Mouse (Mus musculus) hindbrain, postnatal 0 days (tissue): ENCODE results near the gene Hapln2. TPM values are rescaled to one million over a fixed set of nuclear protein-coding genes. Genes with fewer than 3 reads are reported as not detected.

Source experiments
- ATAC-seq: fragments of 200-750 bp; cut with Nextera tagmentation; 2 replicates; pipeline ENCODE4 v1.8.0; 2017; ENCODE audit warnings: mild to moderate bottlenecking, moderate TSS enrichment, moderate library complexity
- DNase-seq: peaks from one replicate; pipeline ENCODE4 v3.0.0-alpha.2; 2015; ENCODE audit warnings: low spot score
- H3K27ac ChIP-seq: fragments of 300-500 bp; sonication (generic); 2 replicates; pipeline ENCODE4 v1.5.1; 2014; ENCODE audit warnings: mild to moderate bottlenecking
- H3K27me3 ChIP-seq: fragments of 300-500 bp; sonication (generic); 2 replicates; pipeline ENCODE4 v1.6.1; 2014; ENCODE audit warnings: low read length, mixed read lengths; ENCODE audit not compliant: insufficient read depth
- H3K36me3 ChIP-seq: fragments of 300-500 bp; sonication (generic); 2 replicates; pipeline ENCODE4 v1.6.1; 2014; ENCODE audit warnings: low read length, mixed read lengths; ENCODE audit not compliant: insufficient read depth
- H3K4me1 ChIP-seq: fragments of 300-500 bp; sonication (generic); 2 replicates; pipeline ENCODE4 v1.6.1; 2014; ENCODE audit warnings: antibody characterized with exemption, low read length, mixed read lengths; ENCODE audit not compliant: insufficient read depth
- H3K4me2 ChIP-seq: fragments of 300-500 bp; sonication (generic); 2 replicates; pipeline ENCODE4 v1.6.1; 2014; ENCODE audit warnings: low read depth, mild to moderate bottlenecking, low read length, moderate library complexity, mixed read lengths
- H3K4me3 ChIP-seq: fragments of 300-500 bp; sonication (generic); 2 replicates; pipeline ENCODE4 v1.5.1; 2014; ENCODE audit warnings: low read length
- H3K9ac ChIP-seq: fragments of 300-500 bp; sonication (generic); replicated peaks from 2 replicates; pipeline ENCODE4 v1.6.1; 2014; ENCODE audit warnings: mild to moderate bottlenecking, low read length, moderate library complexity, mixed read lengths
- H3K9me3 ChIP-seq: fragments of 300-500 bp; sonication (generic); 2 replicates; pipeline ENCODE4 v1.6.1; 2016; ENCODE audit warnings: low read length, mixed read lengths
- CTCF ChIP-seq: IDR thresholded peaks from 2 replicates; pipeline ENCODE4 v1.5.1; 2016; ENCODE audit warnings: antibody characterized with exemption, control low read depth, low read depth
- WGBS: fragments of 180-500 bp; shearing (Covaris S2); extraction: QIAGEN DNeasy Blood & Tissue Kit; methylation state at CpG from one replicate; pipeline ENCODE4 v1.1.7; 2014; 5-methylcytosine and 5-hydroxymethylcytosine counted together
- polyA plus RNA-seq: library from polyadenylated mRNA; unstranded; fragments of >200 nt; fragmentation: Nextera tagmentation; extraction: Ambion mirVana; gene quantifications from 2 replicates; pipeline ENCODE4 v1.2.1, GENCODE M21; 2015
- total RNA-seq: library from RNA; depleted of rRNA; stranded (reverse); fragments of >200 nt; gene quantifications from 2 replicates; pipeline ENCODE4 v1.2.3, GENCODE M21; 2014

Gene Hapln2
- total and polyA plus RNA-seq, 2 experiments from 2014 or later, result 0.47 to 1.5 TPM

DNA sequence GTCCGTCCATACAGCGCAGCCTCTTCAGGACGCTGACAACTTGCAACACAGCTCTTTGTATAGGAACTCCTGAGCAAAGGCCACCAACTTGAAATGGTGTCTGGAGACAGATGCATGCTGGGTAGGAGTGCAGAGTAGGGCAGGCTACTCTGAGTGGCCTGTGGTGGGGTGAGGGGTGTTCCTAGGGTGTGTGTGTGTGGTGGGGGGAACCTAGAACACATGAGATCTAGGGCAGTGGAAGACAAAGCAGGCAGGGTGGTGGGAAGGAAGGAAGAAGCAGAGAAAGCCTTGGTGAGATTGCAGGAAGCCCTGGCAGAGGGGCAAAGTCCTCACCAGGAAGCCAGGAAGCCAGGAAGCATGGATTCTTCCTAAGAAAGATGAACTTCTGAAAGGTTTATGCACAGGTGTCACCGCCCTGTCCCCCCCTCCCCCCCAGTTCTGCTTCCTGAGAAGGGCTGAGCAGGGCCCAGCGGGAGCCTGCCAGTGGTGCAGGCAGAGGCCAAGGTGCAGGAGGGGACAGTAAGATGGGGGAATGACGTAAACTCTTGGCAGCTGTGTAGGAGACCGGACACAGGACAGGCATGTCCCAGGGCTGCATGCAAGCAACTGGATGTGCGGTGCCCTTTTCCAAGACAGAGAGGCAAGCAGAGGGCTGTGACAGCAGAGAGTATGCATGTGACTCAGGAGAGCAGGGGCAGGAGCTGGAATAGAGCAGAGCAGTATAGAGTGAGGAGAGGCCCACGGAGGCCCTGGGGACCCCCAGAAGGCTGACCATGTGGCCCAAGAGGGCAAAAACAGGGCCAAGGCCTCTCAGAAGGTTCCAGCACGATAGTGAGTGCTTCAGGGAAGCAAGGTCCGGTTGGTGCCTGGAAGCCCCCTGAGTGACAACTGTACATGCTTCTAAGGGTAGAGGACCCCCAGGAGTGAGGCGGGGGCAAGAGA, 45.2 kb downstream of the Hapln2 start:
- H3K27me3 ChIP-seq, result no peaks in the 10 kb centered on the region
- DNase-seq (no peak), ATAC-seq (no peak)
- peak overlapping the region; percentile 58 for H3K27ac ChIP-seq
- no peaks in the 10 kb centered on the region for H3K36me3 ChIP-seq
- H3K4me2 ChIP-seq, result 0 out of 2 replicates have a peak overlapping the region, but pooled peaks have one; percentile 0
- no peak overlapping the region for H3K4me3 ChIP-seq
- TF ChIP-seq CTCF, result no peak
- 36% methylated on average over 12 of the region's 12 CpGs for WGBS
- no peak overlapping the region for H3K9ac ChIP-seq
- H3K4me1 ChIP-seq, result peaks cover 19% of the 10 kb centered on the region
- H3K9me3 ChIP-seq, result no peaks in the 10 kb centered on the region

DNA sequence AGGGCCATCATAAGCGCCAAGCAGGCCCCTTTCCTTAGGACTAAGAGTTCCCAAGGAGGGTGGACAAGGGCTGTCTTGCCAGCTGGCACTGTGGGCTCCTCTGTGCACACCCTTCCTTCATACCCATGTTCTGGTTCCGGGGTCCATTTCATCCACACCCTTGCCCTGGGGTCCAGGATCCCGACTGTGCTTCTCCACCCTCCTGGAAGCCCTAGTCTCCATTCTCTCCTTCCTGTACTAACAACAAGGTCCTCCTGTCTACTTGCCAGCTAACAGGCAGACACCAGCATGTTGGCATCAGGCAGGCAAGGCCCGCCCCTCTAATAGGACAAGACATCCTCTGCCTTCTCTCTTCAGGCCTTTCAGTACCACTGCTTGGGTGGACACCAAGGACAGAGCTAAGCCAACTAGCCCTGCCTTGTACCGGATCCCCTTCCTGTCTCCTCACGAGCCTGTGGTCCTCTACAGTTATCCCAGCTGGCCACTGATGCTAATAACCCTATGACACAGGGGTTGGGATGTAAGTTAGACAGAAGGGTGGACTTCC, 46.1 kb downstream of the Hapln2 start:
- ATAC-seq (no peak), DNase-seq (no peak)
- WGBS, result 77% methylated on average over 6 of the region's 6 CpGs
- H3K36me3 ChIP-seq, result no peaks in the 10 kb centered on the region
- H3K4me3 ChIP-seq, result no peak overlapping the region
- H3K27me3 ChIP-seq, result no peaks in the 10 kb centered on the region
- no peak overlapping the region for H3K4me2 ChIP-seq
- H3K4me1 ChIP-seq, result peaks cover 16% of the 10 kb centered on the region
- H3K9me3 ChIP-seq, result no peaks in the 10 kb centered on the region
- H3K27ac ChIP-seq, result no peak overlapping the region
- no peak for TF ChIP-seq CTCF
- H3K9ac ChIP-seq, result no peak overlapping the region

DNA sequence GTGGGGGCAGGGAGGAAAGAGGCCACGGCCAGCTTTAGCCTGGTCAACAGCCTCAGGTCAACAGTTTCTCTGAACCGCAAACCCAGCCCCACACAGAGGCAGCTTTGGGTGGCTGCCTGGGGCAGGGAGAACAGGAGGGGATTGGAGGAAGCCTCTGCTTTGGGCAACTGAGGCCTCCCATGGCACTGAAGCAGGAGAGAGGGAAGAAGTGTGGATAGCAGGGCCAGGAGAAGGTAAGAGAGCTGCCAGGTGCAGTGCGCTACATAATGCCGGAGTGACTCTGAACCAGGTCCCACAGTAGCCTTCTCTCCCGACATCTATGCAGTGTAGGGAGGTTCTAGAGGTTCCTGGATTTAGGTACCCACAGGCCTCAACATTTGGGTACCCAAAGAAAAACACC, 46.7 kb downstream of the Hapln2 start:
- H3K9ac ChIP-seq, result no peak overlapping the region
- H3K4me3 ChIP-seq, result no peak overlapping the region
- no peak overlapping the region for H3K4me2 ChIP-seq
- TF ChIP-seq CTCF, result no peak
- ATAC-seq (no peak), DNase-seq (no peak)
- H3K27me3 ChIP-seq, result no peaks in the 10 kb centered on the region
- WGBS, result 65% methylated on average over 5 of the region's 5 CpGs
- H3K4me1 ChIP-seq, result peaks cover 14% of the 10 kb centered on the region
- H3K27ac ChIP-seq, result no peak overlapping the region
- no peaks in the 10 kb centered on the region for H3K36me3 ChIP-seq
- no peaks in the 10 kb centered on the region for H3K9me3 ChIP-seq

DNA sequence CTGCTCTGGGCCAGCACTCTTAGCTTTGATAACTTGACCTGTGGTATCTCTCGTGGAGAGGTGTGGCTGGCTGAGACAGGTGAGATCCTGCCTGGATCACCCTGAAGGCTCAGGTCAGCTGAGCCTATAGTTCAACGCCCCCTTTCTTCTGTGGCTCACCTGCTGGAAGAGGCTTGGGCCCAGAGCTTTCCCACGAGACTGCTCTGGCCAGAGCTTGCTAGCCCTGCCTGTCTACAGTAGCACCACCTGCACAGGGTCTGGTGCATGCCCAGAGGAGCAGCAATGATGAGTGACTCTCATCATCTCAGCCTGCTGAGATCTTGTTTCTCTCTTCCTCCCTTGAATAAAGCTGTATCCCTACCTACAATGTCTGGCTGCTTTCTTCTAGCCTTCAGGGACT, 47.3 kb downstream of the Hapln2 start:
- 74% methylated on average over 3 of the region's 3 CpGs for WGBS
- Histone ChIP-seq H3K4me3 (no peak overlapping the region), H3K4me1 (peaks cover 14% of the 10 kb centered on the region), H3K36me3 (no peaks in the 10 kb centered on the region), H3K9me3 (no peaks in the 10 kb centered on the region), H3K27me3 (no peaks in the 10 kb centered on the region), H3K27ac (no peak overlapping the region), H3K4me2 (no peak overlapping the region), H3K9ac (no peak overlapping the region)
- ATAC-seq (no peak), DNase-seq (no peak)
- no peak for TF ChIP-seq CTCF

DNA sequence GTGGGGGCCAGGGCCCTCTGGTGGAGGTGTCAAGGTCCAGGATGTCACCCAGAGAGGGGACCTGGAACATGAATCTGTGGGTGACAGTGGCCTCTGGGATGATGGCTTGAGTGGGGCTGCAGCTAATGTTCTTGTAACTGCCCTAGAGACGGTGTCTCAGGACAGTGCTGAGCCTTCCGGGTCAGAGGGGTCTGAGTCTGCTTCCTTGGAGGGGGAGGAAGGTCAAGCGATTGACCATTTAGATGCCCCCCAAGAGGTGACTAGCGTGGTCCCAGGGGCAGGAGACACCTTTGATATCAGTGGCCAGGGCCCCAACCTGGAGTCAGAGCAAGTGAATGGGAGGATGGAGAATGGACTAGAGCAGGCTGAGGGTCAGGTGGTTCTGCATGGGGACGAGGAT, 47.9 kb downstream of the Hapln2 start:
- 86% methylated on average over 5 of the region's 5 CpGs for WGBS
- no peak for TF ChIP-seq CTCF
- no peak for DNase-seq

DNA sequence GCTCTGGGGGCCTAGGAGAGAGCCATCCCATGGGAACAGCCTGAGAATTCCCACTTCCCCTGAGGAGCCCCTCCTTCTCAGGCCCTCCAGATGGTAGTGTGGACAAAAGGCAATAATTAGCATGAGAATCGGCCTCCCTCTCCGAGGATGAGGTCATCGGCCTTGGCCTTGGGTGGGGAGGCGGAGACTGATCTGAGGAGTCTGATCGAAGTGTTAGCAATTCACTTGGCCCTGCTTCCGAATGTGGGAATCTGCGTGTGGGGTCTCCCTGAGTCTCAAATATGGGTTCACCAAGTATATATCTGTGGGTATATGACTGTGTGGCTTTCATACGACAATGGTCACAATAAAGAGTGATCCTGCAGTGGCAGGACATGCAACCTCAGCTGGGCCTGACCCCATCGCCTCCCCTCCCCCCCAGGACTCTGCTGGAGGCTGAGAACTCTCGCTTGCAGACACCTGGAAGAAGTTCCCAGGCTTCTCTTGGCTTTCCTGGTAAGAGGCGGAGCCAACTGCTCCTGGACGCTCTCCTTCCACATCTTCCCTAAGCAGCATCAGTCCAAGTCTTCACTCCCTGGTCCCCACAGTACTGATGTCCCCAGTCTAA, 52.9 kb downstream of the Hapln2 start:
- 20% methylated on average over 12 of the region's 12 CpGs for WGBS
- no peaks in the 10 kb centered on the region for H3K27me3 ChIP-seq
- no peaks in the 10 kb centered on the region for H3K36me3 ChIP-seq
- H3K9me3 ChIP-seq, result no peaks in the 10 kb centered on the region
- 0 out of 2 replicates have a peak overlapping the region, but pooled peaks have one; percentile 7 for H3K9ac ChIP-seq
- DNase-seq (peak; percentile 66), ATAC-seq (peak; percentile 73)
- H3K4me3 ChIP-seq, result 0 out of 2 replicates have a peak overlapping the region, but pooled peaks have one; percentile 19
- TF ChIP-seq CTCF, result no peak
- H3K27ac ChIP-seq, result peak overlapping the region; percentile 33; the same call in 1 of the 2 replicates
- peaks cover 12% of the 10 kb centered on the region for H3K4me1 ChIP-seq
- H3K4me2 ChIP-seq, result peak overlapping the region; percentile 67

More for the DNA sequence above, 47.9 kb downstream of the Hapln2 start:
- Histone ChIP-seq H3K27ac (no peak overlapping the region), H3K36me3 (no peaks in the 10 kb centered on the region), H3K4me3 (no peak overlapping the region), H3K9me3 (no peaks in the 10 kb centered on the region), H3K4me1 (peaks cover 14% of the 10 kb centered on the region), H3K9ac (no peak overlapping the region), H3K4me2 (no peak overlapping the region), H3K27me3 (no peaks in the 10 kb centered on the region)
- no peak for ATAC-seq
